Mouse (Mus musculus): ENCODE measurements around the gene Pde9a. TPM values are rescaled to one million over a fixed set of nuclear protein-coding genes. Genes with fewer than 3 reads are reported as not detected.

The Pde9a gene
- polyA plus RNA-seq, 1 experiment from 2014 or later, result 62.5 TPM

DNA sequence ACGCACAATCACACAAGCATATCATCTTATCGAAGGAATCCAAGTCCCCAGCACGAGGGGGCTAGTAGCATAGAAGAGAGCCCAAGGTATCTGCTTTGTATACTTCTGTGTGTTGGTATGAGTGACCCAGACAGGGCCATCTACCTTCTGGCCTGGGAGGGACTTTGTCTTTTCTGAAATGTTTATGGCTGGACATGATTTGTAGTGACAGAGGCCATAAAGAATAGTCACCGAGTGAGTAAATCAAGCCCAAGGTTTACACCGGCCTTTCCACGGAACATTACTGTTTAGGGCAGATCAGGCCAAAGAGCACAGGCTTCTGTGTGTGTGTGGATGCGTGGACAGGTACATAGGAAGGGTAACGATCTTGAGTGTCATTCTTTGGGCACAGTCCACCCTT is 6.1 kb upstream of the Pde9a start:
- no peak overlapping the region for H3K4me3 ChIP-seq (ENCODE audit: low read length)
- no peaks in the 10 kb centered on the region for H3K36me3 ChIP-seq (ENCODE audit: control insufficient read depth, insufficient read depth, low read length)
- no peak overlapping the region for H3K9ac ChIP-seq (ENCODE audit: low read depth, low read length)
- H3K9me3 ChIP-seq (ENCODE audit: control insufficient read depth, low read length), result no peaks in the 10 kb centered on the region
- H3K4me1 ChIP-seq (ENCODE audit: control insufficient read depth, insufficient read depth, low read length), result peaks cover 14% of the 10 kb centered on the region
- ATAC-seq, result 0 out of 2 replicates have a peak, but pooled peaks have one; percentile 35
- peak overlapping the region; percentile 47; the same call in 1 of the 2 replicates for H3K27ac ChIP-seq (ENCODE audit: low read length)
- 46% methylated on average over 8 of the region's 8 CpGs for WGBS
- no peaks in the 10 kb centered on the region for H3K27me3 ChIP-seq (replicated peaks; ENCODE audit: control insufficient read depth, insufficient read depth, low read length)
- H3K4me2 ChIP-seq (ENCODE audit: low read depth, low read length), result no peak overlapping the region

DNA sequence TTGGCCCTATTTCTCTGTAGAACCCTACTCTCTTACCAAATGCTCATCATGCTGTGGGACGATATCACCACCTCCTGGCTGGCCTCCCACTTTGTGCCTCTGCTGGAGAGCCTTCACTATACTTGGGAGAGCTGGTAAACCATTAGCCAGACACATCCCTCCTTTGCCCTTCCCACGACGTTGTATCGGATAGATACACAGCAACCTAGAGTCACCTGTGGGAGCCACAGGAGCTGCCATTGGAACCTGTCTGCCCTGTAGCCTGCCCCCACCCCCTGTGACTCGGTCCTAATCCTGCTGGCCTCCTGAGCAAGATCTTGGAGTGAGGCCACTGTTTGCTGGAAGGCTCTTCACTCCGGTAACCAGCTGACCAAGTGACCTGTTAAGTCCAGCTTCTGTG is 2.7 kb upstream of the Pde9a start:
- 0 out of 2 replicates have a peak, but pooled peaks have one; percentile 16 for ATAC-seq
- 53% methylated on average over 6 of the region's 6 CpGs for WGBS
- H3K4me2 ChIP-seq (ENCODE audit: low read depth, low read length), result no peak overlapping the region
- H3K4me1 ChIP-seq (ENCODE audit: control insufficient read depth, insufficient read depth, low read length), result peaks cover 36% of the 10 kb centered on the region
- H3K27me3 ChIP-seq (replicated peaks; ENCODE audit: control insufficient read depth, insufficient read depth, low read length), result no peaks in the 10 kb centered on the region
- H3K27ac ChIP-seq (ENCODE audit: low read length), result no peak overlapping the region
- H3K9ac ChIP-seq (ENCODE audit: low read depth, low read length), result no peak overlapping the region
- no peaks in the 10 kb centered on the region for H3K36me3 ChIP-seq (ENCODE audit: control insufficient read depth, insufficient read depth, low read length)
- H3K4me3 ChIP-seq (ENCODE audit: low read length), result no peak overlapping the region
- H3K9me3 ChIP-seq (ENCODE audit: control insufficient read depth, low read length), result no peaks in the 10 kb centered on the region

DNA sequence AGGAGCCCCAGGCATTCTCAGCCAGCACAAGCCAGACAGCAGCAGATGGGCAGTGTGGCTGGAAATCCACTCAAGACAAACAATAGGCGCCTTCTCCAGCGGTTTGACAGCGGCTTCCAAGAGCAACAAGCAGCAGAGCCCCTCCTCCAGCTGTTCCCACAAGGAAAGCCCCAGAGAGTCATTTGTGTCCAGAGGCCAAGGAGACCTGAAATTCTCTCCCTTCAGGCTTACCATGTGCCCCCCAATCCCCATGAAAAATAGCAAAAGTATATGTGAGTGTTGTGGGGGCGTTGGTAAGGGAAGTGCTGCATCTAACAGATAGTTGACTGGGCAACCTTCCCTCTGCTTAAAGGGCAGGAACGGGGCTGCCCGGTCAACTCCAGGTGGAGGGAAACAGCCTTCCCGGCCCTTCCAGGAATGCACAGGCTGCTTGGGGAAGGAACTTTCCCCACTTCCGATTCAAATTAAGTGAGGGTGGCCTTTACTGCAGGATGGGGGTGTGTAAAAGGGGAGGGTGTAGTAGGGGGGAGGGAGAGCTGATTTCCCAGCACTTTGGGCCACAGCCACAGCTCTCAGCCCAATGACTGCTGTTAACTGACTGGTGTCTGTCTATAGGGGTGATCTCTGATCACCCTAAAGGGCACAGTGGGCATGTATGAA is 912 bp upstream of the Pde9a start:
- 19% methylated on average over 8 of the region's 8 CpGs for WGBS
- no peak overlapping the region for H3K4me3 ChIP-seq (ENCODE audit: low read length)
- no peaks in the 10 kb centered on the region for H3K36me3 ChIP-seq (ENCODE audit: control insufficient read depth, insufficient read depth, low read length)
- peaks cover 50% of the 10 kb centered on the region for H3K4me1 ChIP-seq (ENCODE audit: control insufficient read depth, insufficient read depth, low read length)
- H3K9ac ChIP-seq (ENCODE audit: low read depth, low read length), result no peak overlapping the region
- H3K27ac ChIP-seq (ENCODE audit: low read length), result peak overlapping the region; percentile 38
- no peak overlapping the region for H3K4me2 ChIP-seq (ENCODE audit: low read depth, low read length)
- ATAC-seq, result peak; percentile 20
- H3K27me3 ChIP-seq (replicated peaks; ENCODE audit: control insufficient read depth, insufficient read depth, low read length), result no peaks in the 10 kb centered on the region
- H3K9me3 ChIP-seq (ENCODE audit: control insufficient read depth, low read length), result no peaks in the 10 kb centered on the region

GRCm38 (mm10) chr17:31386766-31387275 is 811 bp downstream of the Pde9a start:
- no peaks in the 10 kb centered on the region for H3K27me3 ChIP-seq (replicated peaks; ENCODE audit: control insufficient read depth, insufficient read depth, low read length)
- ATAC-seq, result no peak
- WGBS, result 10% methylated on average over 7 of the region's 7 CpGs
- H3K4me3 ChIP-seq (ENCODE audit: low read length), result peak overlapping the region; percentile 80
- peak overlapping the region; percentile 44; the same call in 1 of the 2 replicates for H3K27ac ChIP-seq (ENCODE audit: low read length)
- H3K4me2 ChIP-seq (ENCODE audit: low read depth, low read length), result peak overlapping the region; percentile 93
- H3K9me3 ChIP-seq (ENCODE audit: control insufficient read depth, low read length), result no peaks in the 10 kb centered on the region
- H3K9ac ChIP-seq (ENCODE audit: low read depth, low read length), result peak overlapping the region; percentile 84
- no peaks in the 10 kb centered on the region for H3K36me3 ChIP-seq (ENCODE audit: control insufficient read depth, insufficient read depth, low read length)
- peaks cover 56% of the 10 kb centered on the region for H3K4me1 ChIP-seq (ENCODE audit: control insufficient read depth, insufficient read depth, low read length)

GRCm38 (mm10) chr17:31389432-31390050 is 3.5 kb downstream of the Pde9a start:
- Histone ChIP-seq H3K27ac (ENCODE audit: low read length) (peak overlapping the region; percentile 50), H3K4me1 (ENCODE audit: control insufficient read depth, insufficient read depth, low read length) (peaks cover 72% of the 10 kb centered on the region)

DNA sequence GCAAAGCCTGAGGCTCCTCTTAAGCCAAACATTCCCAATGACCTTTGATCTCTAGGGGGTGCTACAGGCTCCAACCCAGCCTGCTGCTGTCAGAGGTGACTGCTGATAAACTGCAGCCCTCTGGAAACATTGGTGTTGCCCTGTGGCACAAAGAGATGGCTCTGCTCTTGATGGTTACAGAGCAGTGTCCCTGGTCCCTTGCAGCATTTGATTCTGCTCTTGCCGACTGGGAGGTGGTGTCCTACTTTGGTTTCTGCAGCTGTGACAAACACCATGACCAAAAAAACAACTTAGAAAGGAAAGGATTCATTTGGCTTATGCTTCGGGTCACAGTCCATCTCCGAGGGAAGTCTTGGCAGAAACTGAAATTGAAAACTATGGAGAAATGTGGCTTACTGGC is 5.5 kb downstream of the Pde9a start:
- 38% methylated on average over 3 of the region's 3 CpGs for WGBS
- H3K4me1 ChIP-seq (ENCODE audit: control insufficient read depth, insufficient read depth, low read length), result peaks cover 64% of the 10 kb centered on the region
- H3K36me3 ChIP-seq (ENCODE audit: control insufficient read depth, insufficient read depth, low read length), result no peaks in the 10 kb centered on the region
- H3K4me3 ChIP-seq (ENCODE audit: low read length), result no peak overlapping the region
- no peaks in the 10 kb centered on the region for H3K9me3 ChIP-seq (ENCODE audit: control insufficient read depth, low read length)
- H3K27ac ChIP-seq (ENCODE audit: low read length), result no peak overlapping the region
- H3K27me3 ChIP-seq (replicated peaks; ENCODE audit: control insufficient read depth, insufficient read depth, low read length), result no peaks in the 10 kb centered on the region
- H3K4me2 ChIP-seq (ENCODE audit: low read depth, low read length), result 0 out of 2 replicates have a peak overlapping the region, but pooled peaks have one; percentile 12
- no peak overlapping the region for H3K9ac ChIP-seq (ENCODE audit: low read depth, low read length)
- ATAC-seq, result no peak

More at GRCm38 (mm10) chr17:31389432-31390050, 3.5 kb downstream of the Pde9a start:
- Histone ChIP-seq H3K36me3 (ENCODE audit: control insufficient read depth, insufficient read depth, low read length) (no peaks in the 10 kb centered on the region), H3K9ac (ENCODE audit: low read depth, low read length) (peak overlapping the region; percentile 27; the same call in 1 of the 2 replicates), H3K9me3 (ENCODE audit: control insufficient read depth, low read length) (no peaks in the 10 kb centered on the region), H3K4me3 (ENCODE audit: low read length) (no peak overlapping the region), H3K27me3 (replicated peaks; ENCODE audit: control insufficient read depth, insufficient read depth, low read length) (no peaks in the 10 kb centered on the region), H3K4me2 (ENCODE audit: low read depth, low read length) (peak overlapping the region; percentile 29; the same call in 1 of the 2 replicates)
- 84% methylated on average over 3 of the region's 3 CpGs for WGBS
- no peak for ATAC-seq

GRCm38 (mm10) chr17:31392041-31392440 is 6.0 kb downstream of the Pde9a start:
- Histone ChIP-seq H3K4me1 (ENCODE audit: control insufficient read depth, insufficient read depth, low read length) (peaks cover 58% of the 10 kb centered on the region), H3K4me3 (ENCODE audit: low read length) (no peak overlapping the region), H3K27ac (ENCODE audit: low read length) (no peak overlapping the region; the same call in 1 of the 2 replicates), H3K4me2 (ENCODE audit: low read depth, low read length) (no peak overlapping the region), H3K9me3 (ENCODE audit: control insufficient read depth, low read length) (no peaks in the 10 kb centered on the region), H3K36me3 (ENCODE audit: control insufficient read depth, insufficient read depth, low read length) (no peaks in the 10 kb centered on the region), H3K27me3 (replicated peaks; ENCODE audit: control insufficient read depth, insufficient read depth, low read length) (no peaks in the 10 kb centered on the region), H3K9ac (ENCODE audit: low read depth, low read length) (no peak overlapping the region)
- 80% methylated on average over 5 of the region's 5 CpGs for whole genome bisulfite sequencing
- ATAC-seq, result no peak

GRCm38 (mm10) chr17:31393811-31394210 is 7.8 kb downstream of the Pde9a start:
- no peak for ATAC-seq
- no peak overlapping the region for H3K4me2 ChIP-seq (ENCODE audit: low read depth, low read length)
- H3K4me1 ChIP-seq (ENCODE audit: control insufficient read depth, insufficient read depth, low read length), result peaks cover 42% of the 10 kb centered on the region
- H3K27me3 ChIP-seq (replicated peaks; ENCODE audit: control insufficient read depth, insufficient read depth, low read length), result no peaks in the 10 kb centered on the region
- H3K4me3 ChIP-seq (ENCODE audit: low read length), result no peak overlapping the region
- no peaks in the 10 kb centered on the region for H3K36me3 ChIP-seq (ENCODE audit: control insufficient read depth, insufficient read depth, low read length)
- no peak overlapping the region for H3K9ac ChIP-seq (ENCODE audit: low read depth, low read length)
- H3K27ac ChIP-seq (ENCODE audit: low read length), result no peak overlapping the region
- WGBS, result 72% methylated on average over 2 of the region's 2 CpGs
- no peaks in the 10 kb centered on the region for H3K9me3 ChIP-seq (ENCODE audit: control insufficient read depth, low read length)

GRCm38 (mm10) chr17:31400294-31400693 is 14.3 kb downstream of the Pde9a start:
- H3K4me1 ChIP-seq (ENCODE audit: control insufficient read depth, insufficient read depth, low read length), result peaks cover 19% of the 10 kb centered on the region
- 80% methylated on average over 6 of the region's 6 CpGs for WGBS
- no peak for ATAC-seq
- no peak overlapping the region for H3K4me2 ChIP-seq (ENCODE audit: low read depth, low read length)
- H3K27ac ChIP-seq (ENCODE audit: low read length), result no peak overlapping the region
- no peak overlapping the region for H3K9ac ChIP-seq (ENCODE audit: low read depth, low read length)
- H3K4me3 ChIP-seq (ENCODE audit: low read length), result no peak overlapping the region
- H3K9me3 ChIP-seq (ENCODE audit: control insufficient read depth, low read length), result no peaks in the 10 kb centered on the region
- no peaks in the 10 kb centered on the region; the same call in 1 of the 2 replicates for H3K36me3 ChIP-seq (ENCODE audit: control insufficient read depth, insufficient read depth, low read length)
- no peaks in the 10 kb centered on the region for H3K27me3 ChIP-seq (replicated peaks; ENCODE audit: control insufficient read depth, insufficient read depth, low read length)
